Mouse (Mus musculus): ENCODE measurements at regions not wholly inside any gene's neighbourhood (a gene's known extent, or its start where the extent isn't known, plus 50 kb on each side); places are given as distances from the start of the nearest gene placed in this dataset.

- TF ChIP-seq POLR2A (IDR thresholded peaks at IDR 0.05; ENCODE audit: extremely low read depth, insufficient read depth, low read length) (no peak), CTCF (IDR thresholded peaks at IDR 0.05; ENCODE audit: low read depth, low read length) (no peak)
These were observed 74.8 kb upstream of the Btbd11 start for GRCm38 (mm10) chr10:85311781-85312180.

Data from liver, adult 2 months (tissue).